Mouse (Mus musculus) left cerebral cortex, postnatal 14 days (tissue): ENCODE data around the gene Lrrc4b. TPM values are rescaled to one million over a fixed set of nuclear protein-coding genes. Genes with fewer than 3 reads are reported as not detected.

Experiments used
- DNase-seq, 2 experiments: peaks; one replicate each; pipeline ENCODE4 v3.0.0; 2021 to 2022; ENCODE audit warnings: low spot score in 2 of 2, mixed read lengths in 1 of 2
- intact Hi-C: fragments of 180-260 bp; cut with DNase I; formaldehyde crosslinking; loops from one replicate; pipeline ENCODE4 v1.15.1; 2025
- long read RNA-seq, 2 experiments: library from polyadenylated mRNA; stranded (forward); transcript quantifications; one replicate each; pipeline ENCODE4 v2.0.0; 2021
- total RNA-seq, 2 experiments: library from RNA; stranded (reverse); gene quantifications; 2 replicates each; pipeline ENCODE4 v1.2.3; 2021

Lrrc4b gene
- total RNA-seq, result 100 to 1,000 TPM; 269 to 330 TPM
- long read RNA-seq, experiment 1, transcript Lrrc4b-202 (3 exons, 790 nt), result major isoform, 26 of 131 reads
- long read RNA-seq, experiment 1, transcript Lrrc4b-201 (3 exons, 2,728 nt), result minor isoform, 5 of 131 reads
- long read RNA-seq, experiment 1, partial matches to known transcripts, result 97 of 131 reads
- long read RNA-seq, experiment 1, other reads (novel, unspliced or antisense), result 3 of 131 reads
- long read RNA-seq, experiment 2, transcript Lrrc4b-202 (3 exons, 790 nt), result major isoform, 20 of 98 reads
- long read RNA-seq, experiment 2, partial matches to known transcripts, result 73 of 98 reads
- long read RNA-seq, experiment 2, other reads (novel, unspliced or antisense), result 1 of 98 reads

DNA sequence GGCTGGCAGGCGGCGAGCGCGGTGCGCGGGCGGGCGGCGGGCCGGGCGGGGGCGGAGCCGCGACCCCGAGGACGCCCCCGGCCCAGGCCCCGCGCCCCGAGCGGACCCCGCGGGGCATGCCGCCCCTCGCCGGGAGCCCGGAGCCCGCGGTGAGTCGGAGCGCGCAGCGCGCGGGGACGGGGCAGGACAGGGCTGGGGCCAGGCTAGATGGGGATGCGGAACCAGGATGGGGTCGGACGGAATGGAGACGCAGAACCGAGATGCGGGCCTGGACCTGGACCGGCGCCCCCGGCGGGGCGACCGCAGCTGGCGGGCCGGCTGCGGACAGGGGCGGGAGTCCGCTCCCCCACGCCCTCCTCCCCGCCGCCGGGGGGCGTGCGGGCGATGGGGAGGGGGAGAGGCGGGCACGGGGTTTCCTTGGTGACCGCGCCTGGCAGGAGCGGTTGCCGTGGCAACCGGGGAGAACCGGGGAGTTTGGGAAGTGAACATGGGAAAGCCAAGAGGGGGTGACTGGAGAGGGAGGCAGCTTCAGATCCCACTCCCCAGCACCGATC is at the start of gene Lrrc4b:
TSS of gene Lrrc4b (plus strand) at position 51 of the 554 bp plus-strand sequence.
- intact Hi-C loops, result no loop called here
- DNase-seq, result peak; percentile 84

DNA sequence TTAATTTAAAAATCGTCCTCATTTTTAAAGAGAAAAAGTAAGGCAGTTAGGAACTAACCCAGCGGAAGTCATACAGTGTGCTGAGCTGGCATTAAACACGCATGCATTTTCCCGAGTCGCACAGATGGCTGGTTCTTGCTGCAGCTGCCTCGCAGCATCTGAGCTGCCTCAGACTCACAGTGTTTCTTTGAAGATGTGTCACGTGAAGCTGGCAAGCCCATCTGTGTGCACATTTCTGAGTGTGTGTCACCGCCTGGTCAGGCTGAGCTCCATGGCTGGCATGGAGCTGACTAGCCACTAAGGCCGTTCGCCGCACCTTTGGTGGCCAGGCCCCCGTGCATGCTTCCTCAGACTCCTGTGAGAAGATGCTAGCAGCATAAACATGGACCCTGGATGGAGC is 46.3 kb upstream of the Lrrc4b start:
- DNase-seq, result peak; percentile 83 to 93
- intact Hi-C loops, result no loop called here

DNA sequence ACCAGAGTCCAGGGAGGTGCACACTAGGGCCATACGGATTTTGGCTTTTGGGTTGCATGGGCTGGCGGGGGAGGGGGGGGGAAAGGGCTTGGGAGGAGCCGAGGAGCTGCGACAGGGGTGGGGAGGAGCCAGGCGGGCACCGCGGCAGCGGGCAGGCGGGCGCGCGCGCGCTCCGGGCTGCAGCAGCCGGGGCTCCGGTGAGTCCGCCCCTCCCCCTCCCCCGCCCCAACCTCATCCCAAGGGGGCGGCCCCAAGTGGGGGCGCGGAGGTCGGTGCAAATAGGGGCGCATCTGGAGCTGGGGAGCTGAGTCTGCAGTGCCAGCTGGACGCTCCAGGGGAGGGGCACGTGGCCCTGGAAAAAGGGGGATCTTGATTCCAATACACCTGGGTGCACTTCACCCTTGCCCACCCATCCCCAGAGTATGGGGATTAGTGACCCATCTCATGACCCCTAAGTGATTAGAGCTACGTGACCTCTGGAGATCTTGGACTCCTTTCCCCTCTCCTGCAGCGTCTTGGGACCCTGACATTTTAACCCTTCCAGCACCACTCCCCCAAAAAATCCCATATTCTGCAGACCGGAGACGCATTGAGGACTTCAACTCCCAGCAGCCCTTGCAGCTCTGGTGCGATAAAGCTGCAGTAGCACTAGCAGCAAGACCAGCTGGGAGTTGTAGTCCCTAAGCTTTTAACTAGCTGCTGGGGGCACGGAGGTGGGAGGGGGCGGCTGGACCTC is 44.7 kb upstream of the Lrrc4b start, which contains the start of gene Syt3:
TSS of gene Syt3 (plus strand) at position 123 of the 736 bp plus-strand sequence.
- DNase-seq, result peak; percentile 81 to 85
- intact Hi-C loops, result no loop called here

DNA sequence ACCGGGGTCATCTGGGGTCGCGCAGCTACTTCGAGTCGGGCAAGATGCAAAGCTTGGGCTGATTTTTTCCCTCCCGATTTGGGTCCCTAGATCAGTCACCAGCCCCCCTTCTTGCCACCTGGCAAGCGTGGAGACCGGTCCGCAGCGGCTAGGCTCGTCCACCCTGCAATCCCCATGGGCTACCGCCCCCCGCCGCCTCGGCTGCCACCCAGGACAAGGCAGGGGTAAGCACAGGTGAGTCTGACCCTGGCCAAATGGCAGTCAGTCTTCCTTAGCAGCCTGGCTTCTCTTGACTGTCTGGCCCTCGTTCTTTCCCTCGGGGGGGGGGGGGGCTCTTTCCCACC is 44.1 kb upstream of the Lrrc4b start:
- intact Hi-C loops, result no loop called here
- no peak for DNase-seq

DNA sequence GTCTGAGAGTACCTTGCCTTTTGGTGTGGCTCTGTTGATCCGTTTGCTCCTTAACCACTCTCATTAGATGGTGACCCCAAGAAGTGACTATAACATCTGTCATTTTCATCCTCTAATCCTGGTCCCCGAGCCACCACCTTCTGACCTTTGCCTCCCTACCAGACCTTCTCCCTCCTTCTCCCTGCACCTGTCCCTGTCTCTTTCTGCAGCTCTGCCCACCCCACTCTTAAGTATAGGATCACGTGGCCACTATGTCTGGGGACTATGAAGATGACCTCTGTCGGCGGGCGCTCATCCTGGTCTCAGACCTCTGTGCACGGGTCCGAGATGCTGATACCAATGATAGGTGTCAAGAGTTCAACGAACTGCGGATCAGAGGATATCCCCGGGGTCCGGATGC is 43.1 kb upstream of the Lrrc4b start, which contains the start of gene 1700008O03Rik:
TSS of gene 1700008O03Rik (minus strand) at position 101 of the 400 bp plus-strand sequence.
- no peak for DNase-seq
- intact Hi-C loops, result no loop called here

DNA sequence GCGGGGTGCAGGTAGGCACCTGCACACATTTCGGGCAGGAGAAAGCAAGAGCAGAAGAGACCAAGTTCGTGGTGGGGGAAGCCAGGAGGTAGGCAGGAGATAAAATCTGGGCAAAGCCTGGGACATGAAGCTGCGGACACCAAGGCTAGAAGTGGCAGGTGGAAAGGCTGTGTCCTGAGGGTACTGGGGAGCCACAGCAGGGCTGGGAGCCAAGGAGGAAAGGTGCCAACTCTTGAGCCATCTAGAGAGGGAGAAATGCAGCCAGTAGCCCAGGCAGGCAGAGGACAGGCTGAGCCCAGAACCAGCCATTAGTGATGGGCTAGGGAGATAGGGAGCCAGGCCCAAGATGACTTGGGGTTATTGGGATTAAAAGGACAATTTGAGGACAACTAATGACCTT is 37.0 kb upstream of the Lrrc4b start:
- no peak for DNase-seq
- intact Hi-C loops, result loop anchor here (10.0 kb wide), 1 partner anchor 163 kb away; the partner anchor contains the start of gene Nr1h2

DNA sequence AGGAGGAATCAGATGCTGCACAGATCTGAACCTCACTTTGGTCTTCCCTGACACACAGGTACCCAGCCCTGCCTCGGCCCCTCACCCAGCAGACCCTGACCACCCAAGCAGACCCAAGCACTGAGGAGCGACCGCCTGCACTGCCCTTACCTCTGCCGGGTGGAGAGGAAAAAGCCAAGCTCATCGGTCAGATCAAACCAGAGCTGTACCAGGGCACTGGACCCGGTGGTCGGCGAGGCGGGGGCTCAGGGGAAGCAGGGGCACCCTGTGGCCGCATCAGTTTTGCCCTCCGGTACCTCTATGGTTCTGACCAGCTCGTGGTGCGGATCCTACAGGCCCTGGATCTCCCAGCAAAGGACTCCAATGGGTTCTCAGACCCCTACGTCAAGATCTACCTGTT is 36.5 kb upstream of the Lrrc4b start:
- DNase-seq, result no peak
- intact Hi-C loops, result loop anchor here (10.0 kb wide), 1 partner anchor 162 kb away; the partner anchor contains the start of gene Nr1h2

DNA sequence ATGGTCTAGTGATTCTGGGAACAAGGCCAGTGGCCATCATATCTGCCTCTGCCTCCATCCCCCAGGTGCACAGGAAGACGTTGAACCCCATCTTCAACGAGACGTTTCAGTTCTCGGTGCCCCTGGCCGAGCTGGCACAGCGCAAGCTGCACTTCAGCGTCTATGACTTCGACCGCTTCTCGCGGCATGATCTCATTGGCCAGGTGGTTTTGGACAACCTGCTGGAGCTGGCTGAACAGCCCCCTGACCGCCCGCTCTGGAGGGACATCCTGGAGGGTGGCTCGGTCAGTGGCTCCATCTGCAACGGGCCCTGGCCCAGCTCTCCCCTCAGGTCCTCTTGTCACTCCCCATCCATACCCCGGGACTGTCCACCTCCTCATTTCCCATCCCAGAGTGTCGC is 35.5 kb upstream of the Lrrc4b start:
- intact Hi-C loops, result loop anchor here (10.0 kb wide), 1 partner anchor 162 kb away; the partner anchor contains the start of gene Nr1h2
- DNase-seq, result no peak

DNA sequence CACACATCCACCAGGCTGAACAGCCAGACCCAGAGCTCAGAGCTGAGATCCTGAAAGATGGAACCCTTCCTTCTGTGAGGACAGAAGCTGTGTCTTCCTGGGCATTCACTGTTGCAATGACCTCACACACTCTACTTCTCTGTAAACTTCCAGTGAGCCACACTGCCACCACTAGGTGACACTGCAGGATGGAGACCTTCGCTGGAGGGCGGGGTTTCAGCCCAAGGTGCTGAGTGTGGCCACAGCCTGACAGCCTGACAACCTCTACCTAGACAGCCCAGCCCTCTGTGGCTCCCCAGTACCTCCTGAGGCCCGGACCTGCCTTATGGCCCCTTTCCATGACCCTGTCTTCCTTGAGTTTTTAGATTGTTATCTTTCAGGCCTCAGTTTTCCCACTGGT is 30.2 kb upstream of the Lrrc4b start:
- peak; percentile 58 to 59 for DNase-seq
- intact Hi-C loops, result loop anchor here (5.0 to 10.0 kb wide), 2 partner anchors 84 to 156 kb away; partner anchors contain the start of gene Nr1h2

DNA sequence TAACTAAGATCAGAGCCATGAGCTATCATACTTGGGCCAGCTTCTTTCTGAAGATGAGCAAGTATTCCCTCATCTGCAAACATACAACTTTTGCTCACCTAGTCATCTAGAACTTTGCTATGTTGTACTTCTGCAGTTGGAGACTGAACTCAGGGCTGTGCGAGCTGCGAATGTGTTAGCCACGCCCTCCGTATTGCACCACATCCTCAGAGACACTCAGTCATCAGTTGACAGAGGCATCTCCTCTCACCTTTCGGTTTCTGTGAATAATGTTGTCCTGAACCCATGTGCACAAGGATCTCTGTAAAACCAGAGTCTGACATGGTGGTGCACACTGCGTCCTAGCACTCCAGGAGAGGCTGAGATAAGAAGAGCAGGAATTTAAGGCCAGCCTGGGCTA is 27.1 kb upstream of the Lrrc4b start:
- DNase-seq, result no peak
- intact Hi-C loops, result no loop called here

DNA sequence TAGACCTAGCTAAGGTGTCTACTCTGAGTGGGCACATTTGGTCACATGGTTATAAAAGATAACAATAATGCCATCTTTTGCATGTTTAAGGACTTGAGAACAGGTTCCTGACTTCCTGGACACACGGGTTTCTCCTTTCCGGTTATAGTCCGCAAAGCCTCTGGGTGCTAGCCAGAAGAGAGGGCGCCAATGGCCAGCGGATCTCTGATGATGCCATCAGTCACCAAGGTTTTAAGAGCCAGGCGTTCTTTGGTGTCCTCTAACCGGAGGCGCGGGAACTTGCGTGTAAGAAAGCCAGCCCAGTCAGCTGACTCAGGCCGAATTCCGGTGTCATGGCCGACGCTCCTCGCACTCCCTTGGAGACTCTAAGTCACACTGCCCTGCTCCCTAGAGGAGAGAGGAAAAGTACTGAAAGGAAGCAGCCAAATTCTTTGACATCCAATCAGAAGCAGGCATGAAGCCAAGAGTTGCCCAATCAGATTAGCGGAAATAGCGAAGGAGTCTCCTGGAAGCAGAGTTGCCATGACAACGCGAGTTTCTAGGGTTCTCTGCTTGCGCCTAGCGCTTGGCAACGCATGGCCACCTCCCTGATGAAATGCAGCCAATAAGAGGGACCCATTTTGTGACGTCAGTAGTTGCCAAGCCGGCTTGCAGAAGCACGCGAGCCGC is 23.3 kb upstream of the Lrrc4b start:
- intact Hi-C loops, result no loop called here
- DNase-seq, result peak; percentile 99

DNA sequence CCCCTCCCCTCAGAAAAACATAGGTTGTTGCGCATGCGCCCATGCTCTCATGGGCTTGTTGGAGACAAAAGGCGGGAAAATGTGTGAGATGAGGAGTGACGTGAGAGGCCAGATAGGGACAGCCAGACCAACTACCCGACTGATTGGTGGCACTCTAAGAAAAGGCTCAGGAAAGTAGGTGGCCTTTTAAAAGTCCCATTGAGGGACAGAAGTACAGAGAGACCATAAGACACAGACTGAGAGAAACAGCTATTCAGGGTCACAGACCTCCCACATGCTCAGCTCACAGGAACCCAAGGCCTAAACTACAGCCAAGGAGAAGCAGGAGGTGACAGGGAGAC is 22.8 kb upstream of the Lrrc4b start:
- intact Hi-C loops, result no loop called here

DNA sequence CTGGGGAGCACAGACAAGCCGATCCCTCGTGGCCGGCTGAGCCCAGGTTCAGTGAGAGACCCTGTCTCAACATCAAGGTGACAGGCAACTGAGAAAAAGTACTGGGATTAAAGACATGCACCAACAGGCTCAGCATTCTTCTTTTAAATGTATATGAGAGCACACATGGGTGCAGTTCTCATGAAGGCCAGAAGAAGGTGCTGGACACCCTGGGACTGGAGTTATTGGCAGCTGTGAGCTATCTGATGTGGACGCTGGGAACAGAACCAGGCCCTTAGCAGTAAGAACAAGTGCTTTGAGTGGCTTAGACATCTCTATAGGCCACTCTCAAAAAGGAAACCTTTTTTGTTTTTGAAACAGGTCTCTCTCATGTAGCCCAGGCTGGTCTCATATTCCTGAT is 17.7 kb upstream of the Lrrc4b start:
- intact Hi-C loops, result no loop called here
- no peak for DNase-seq

More for the DNA sequence above, 22.8 kb upstream of the Lrrc4b start:
- DNase-seq, result no peak

DNA sequence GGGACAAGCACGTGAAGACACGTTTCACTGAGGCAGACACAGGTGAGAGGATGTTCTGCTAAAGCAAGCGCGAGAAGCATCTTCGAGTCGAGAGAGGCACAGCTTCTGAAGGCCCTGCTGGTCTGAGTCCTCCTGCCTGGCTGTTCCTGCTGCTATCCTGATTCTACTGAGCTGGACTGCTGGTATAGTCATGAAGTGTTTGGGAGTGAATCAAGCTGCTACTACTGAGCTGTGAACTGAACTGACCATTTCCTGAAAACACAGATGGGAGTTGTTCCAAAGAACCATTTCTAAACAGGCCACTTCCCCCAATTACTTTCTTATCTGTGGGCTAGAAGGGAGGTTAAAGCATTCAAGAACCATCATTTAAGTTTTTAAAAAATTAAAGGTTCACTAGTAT is 15.5 kb upstream of the Lrrc4b start:
- intact Hi-C loops, result no loop called here
- DNase-seq, result no peak

DNA sequence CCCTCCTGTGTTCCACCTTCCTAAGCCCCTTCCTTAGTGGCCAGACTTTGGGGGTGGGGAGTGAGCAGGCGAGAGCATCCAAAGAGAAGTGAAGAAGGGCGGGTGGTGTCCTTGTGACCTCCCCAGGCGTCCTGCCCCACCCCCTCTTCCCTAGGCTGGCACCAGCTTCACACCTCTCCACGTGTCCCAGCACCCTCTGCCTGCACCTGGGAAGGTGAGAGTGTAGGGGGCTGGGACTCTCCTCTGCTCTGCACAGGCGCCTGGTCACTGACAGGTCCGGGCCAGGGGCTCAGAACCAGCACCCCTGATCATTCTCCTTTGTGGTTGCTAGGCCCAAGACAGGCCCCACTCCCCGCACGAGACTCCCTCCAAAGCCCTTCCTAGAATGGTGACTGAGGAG is 1.2 kb upstream of the Lrrc4b start:
- intact Hi-C loops, result no loop called here

DNA sequence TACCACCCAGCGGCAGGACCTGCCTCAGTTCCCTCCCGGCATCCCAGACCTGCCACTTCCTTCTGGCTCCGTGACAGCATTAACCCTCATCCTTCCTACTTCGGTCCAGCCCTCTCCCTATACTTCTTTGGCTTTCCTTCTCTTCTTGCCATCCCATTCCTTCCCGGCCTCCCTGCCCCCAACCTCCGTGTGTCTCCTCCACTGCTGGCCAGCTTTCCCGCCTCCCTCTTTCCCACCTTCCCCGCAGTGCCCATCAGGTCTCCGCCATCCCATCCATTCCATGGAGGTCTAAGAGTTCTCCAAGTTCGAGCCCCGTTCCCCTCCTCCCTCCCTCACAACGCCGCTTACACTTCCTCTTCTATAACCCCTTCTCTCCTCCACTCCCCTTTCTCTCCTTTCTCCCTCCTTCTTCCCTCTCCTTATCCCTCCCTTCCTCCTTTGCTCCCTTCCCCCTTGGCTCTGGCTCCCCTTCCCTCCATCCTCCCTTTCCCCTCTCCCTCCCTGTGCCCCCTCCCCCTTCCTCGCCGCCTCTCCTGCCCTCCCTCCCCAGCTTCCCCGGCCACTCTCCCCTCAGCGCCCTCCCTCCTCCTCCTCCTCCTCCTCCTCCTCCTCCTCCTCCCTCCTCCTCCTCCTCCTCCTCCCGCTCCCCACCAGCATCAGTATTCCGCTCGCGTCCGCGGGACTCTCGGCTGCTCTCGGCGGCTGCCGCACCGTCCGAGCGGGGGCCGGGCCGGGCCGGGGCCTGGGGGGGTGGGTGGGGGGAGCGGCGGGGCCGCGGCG is 457 bp upstream of the Lrrc4b start:
- DNase-seq, result peak in 1 of 2 experiments; percentile 72
- intact Hi-C loops, result no loop called here

More for the DNA sequence above, 1.2 kb upstream of the Lrrc4b start:
- DNase-seq, result no peak

DNA sequence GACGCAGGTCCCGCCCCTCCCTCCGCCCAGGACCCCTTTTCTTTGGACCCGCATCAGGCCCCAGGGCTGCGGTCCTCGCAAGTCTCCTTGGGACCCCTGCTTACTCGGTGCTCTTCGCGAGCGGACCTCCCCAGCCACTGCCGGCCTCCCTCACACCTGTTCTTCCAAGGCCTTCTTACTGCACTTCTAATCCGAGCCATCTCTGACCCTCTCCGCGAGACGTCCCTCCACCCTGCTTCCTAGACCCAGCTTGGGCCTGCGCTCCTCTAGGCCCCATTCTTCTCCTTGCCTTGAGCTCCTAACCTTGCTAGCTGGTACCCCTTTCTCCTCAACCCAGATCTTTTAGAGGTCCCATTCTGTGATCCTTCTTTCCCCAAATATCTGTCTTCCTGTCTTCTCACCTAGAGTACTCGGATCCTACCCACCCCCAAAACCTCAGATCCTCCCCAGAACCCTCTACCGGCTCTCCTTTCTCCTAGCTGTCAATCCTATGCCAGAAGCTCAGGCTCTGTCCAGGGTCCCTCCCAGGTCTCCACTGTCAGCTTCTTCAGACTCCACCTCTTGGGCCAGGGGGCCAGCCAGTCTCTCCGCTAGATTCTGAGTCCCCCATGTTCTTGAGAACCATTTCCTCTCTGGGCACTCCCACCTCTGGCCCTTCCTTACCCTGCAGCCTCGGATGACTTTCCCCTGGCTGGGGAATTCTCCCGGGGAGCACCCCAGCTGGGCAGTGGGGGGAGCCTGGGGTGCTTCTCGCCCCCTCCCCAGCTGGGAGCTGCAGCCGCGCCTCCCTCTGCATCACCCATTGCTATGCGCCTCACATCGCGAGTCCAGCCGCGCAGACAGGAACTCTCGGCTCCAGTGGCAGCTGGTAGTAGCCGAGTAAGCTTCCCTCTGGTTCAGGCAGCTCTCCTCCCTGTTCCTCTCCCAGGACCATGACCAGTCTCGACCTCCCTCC is 993 bp downstream of the Lrrc4b start:
- intact Hi-C loops, result no loop called here
- DNase-seq, result peak in 1 of 2 experiments; percentile 64

DNA sequence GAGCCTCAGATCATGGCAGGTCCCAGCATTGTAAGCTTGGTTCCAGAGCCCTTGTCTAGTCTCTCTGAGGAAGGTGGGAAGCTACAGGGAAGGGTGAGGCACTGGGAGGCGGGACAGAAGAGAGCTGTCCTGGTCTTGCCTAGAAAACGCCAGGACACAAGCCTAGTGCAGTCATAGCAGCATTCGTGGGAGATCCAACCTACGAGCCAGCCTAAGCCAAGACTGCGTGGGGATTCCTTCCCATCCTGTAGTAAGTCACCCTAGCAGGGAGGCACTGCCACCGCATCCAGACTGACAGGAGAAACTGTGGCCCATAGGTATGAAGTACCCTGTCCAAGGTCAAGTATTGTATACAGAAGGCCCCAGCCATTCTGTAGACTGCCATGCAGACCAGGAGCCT is 3.7 kb downstream of the Lrrc4b start:
- no peak for DNase-seq
- intact Hi-C loops, result no loop called here
